In genomic region chr19:53216761-53217538, GRCm38 (mm10) we compare ENCODE assay signal across 10 mouse cellular contexts.
DNase-seq lines count a peak whose midpoint lies in the region; ATAC-seq lines count a peak whose summit lies in the region.
"Had no signal": no experiment of that assay in that cellular context is flagged by ENCODE, and none has a peak within 500 bp of the region (broad histone marks: within the 10 kb centered on the region; RNA-seq: fewer than 3 reads in every experiment).

No protein-coding gene starts in this region.

- H3K9ac ChIP-seq in liver, embryonic 15.5 days: no peak overlapping the region
- H3K9ac ChIP-seq: liver, embryonic 14.5 days had no signal

- H3K9me3 ChIP-seq in liver, embryonic 15.5 days (replicated peaks): no peaks in the 10 kb centered on the region

- peaks cover 11% of the 10 kb centered on the region for H3K4me1 ChIP-seq in liver, embryonic 15.5 days (replicated peaks)

- no peak overlapping the region for H3K4me3 ChIP-seq in liver, embryonic 15.5 days (replicated peaks)

- intact Hi-C loops in left cerebral cortex, postnatal 14 days (cut with DNase I): no loop called here

- WGBS in liver, embryonic 15.5 days (ENCODE audit: insufficient replicate concordance): 58% methylated on average over 18 of the region's 18 CpGs

- DNase-seq in liver (no peak), ZHBTc4 (ENCODE audit: low read depth, low spot score) (peak; percentile 51)
- DNase-seq in natural killer cell, adult 2 months (ENCODE audit: low spot score in 2 of 2): peak; percentile 5 to 25
- DNase-seq in left cerebral cortex, postnatal 14 days (ENCODE audit: low spot score in 2 of 2): no peak
- no peak for DNase-seq in adrenal gland, postnatal 10 days
- DNase-seq: cerebellum, adult 11 months had no signal

- no peak overlapping the region for H3K27ac ChIP-seq in liver, embryonic 15.5 days (replicated peaks)
- H3K27ac ChIP-seq: liver, embryonic 14.5 days had no signal

- no peaks in the 10 kb centered on the region for H3K27me3 ChIP-seq in liver, embryonic 15.5 days

- ATAC-seq in liver, embryonic 15.5 days (ENCODE audit: insufficient read depth): no peak
- ATAC-seq in CD4-positive, CD25-positive, alpha-beta regulatory T cell, adult 4 months: peak; percentile 76
- ATAC-seq: intestine, embryonic 16.5 days had no signal

- H3K36me3 ChIP-seq in liver, embryonic 15.5 days (replicated peaks): peaks cover 15% of the 10 kb centered on the region; the same call in 1 of the 2 replicates

- H3K4me2 ChIP-seq in liver, embryonic 15.5 days: peak overlapping the region; percentile 7; the same call in 1 of the 2 replicates

Comparison
In these comparisons a context has a peak if more than half of its experiments do, and no peak if none do; other contexts are left out.
1. DNase-seq: peak in ZHBTc4 (single experiment) and natural killer cell, adult 2 months (2 of 2); none in liver (single experiment), left cerebral cortex, postnatal 14 days (0 of 2) and adrenal gland, postnatal 10 days (single experiment).